Mouse (Mus musculus) urinary bladder, postnatal 10 days (tissue): ENCODE results near the gene Nt5dc3.

Source experiments
- DNase-seq: peaks from one replicate; pipeline ENCODE4 v3.0.0; 2022; ENCODE audit warnings: low spot score

The Nt5dc3 gene

GRCm38 (mm10) chr10:86778398-86779116 lies at the start of gene Nt5dc3:
Gene Nt5dc3 (plus strand): TSS chr10:86779005.
- DNase-seq, result peak; percentile 84

GRCm38 (mm10) chr10:86730823-86731499 lies 47.8 kb upstream of the Nt5dc3 start:
- peak; percentile 40 for DNase-seq

- no peak for DNase-seq
Measured at GRCm38 (mm10) chr10:86731500-86731863, 47.3 kb upstream of the Nt5dc3 start.

- no peak for DNase-seq
Measured at GRCm38 (mm10) chr10:86735036-86735435, 43.8 kb upstream of the Nt5dc3 start.

GRCm38 (mm10) chr10:86742918-86743317 lies 35.9 kb upstream of the Nt5dc3 start:
- no peak for DNase-seq

- DNase-seq, result no peak
Measured at GRCm38 (mm10) chr10:86744306-86744705, 34.5 kb upstream of the Nt5dc3 start.

GRCm38 (mm10) chr10:86755816-86756502 lies 22.8 kb upstream of the Nt5dc3 start:
- no peak for DNase-seq

- DNase-seq, result no peak
Measured at GRCm38 (mm10) chr10:86757724-86758123, 21.1 kb upstream of the Nt5dc3 start.

- DNase-seq, result no peak
Measured at GRCm38 (mm10) chr10:86758211-86758610, 20.6 kb upstream of the Nt5dc3 start.

- no peak for DNase-seq
Measured at GRCm38 (mm10) chr10:86761236-86761635, 17.6 kb upstream of the Nt5dc3 start.

GRCm38 (mm10) chr10:86761722-86762383 lies 17.0 kb upstream of the Nt5dc3 start:
- no peak for DNase-seq

- DNase-seq, result no peak
Measured at GRCm38 (mm10) chr10:86762384-86762730, 16.4 kb upstream of the Nt5dc3 start.

GRCm38 (mm10) chr10:86763672-86764071 lies 15.1 kb upstream of the Nt5dc3 start, which contains the start of gene Gm49358:
Gene Gm49358 (plus strand): TSS chr10:86763972.
- no peak for DNase-seq

- no peak for DNase-seq
Measured at GRCm38 (mm10) chr10:86765344-86765966, 13.3 kb upstream of the Nt5dc3 start.

- DNase-seq, result no peak
Measured at GRCm38 (mm10) chr10:86769216-86769615, 9.6 kb upstream of the Nt5dc3 start.

- DNase-seq, result no peak
Measured at GRCm38 (mm10) chr10:86769797-86770196, 9.0 kb upstream of the Nt5dc3 start.

GRCm38 (mm10) chr10:86771701-86772100 lies 7.1 kb upstream of the Nt5dc3 start:
- no peak for DNase-seq

- no peak for DNase-seq
Measured at GRCm38 (mm10) chr10:86772231-86772631, 6.6 kb upstream of the Nt5dc3 start.

GRCm38 (mm10) chr10:86773360-86773759 lies 5.4 kb upstream of the Nt5dc3 start:
- DNase-seq, result no peak

- DNase-seq, result no peak
Measured at GRCm38 (mm10) chr10:86776281-86776680, 2.5 kb upstream of the Nt5dc3 start.

GRCm38 (mm10) chr10:86777614-86778319 lies 1.0 kb upstream of the Nt5dc3 start:
- DNase-seq, result no peak
